Mouse (Mus musculus) gastrocnemius, postnatal 36 days (tissue): Measurements from ENCODE around the gene Anks1. TPM values are rescaled to one million over a fixed set of nuclear protein-coding genes. Genes with fewer than 3 reads are reported as not detected.
"Not testable (repeated sequence)": the region's sequence is repeated elsewhere in the genome, so short reads cannot be mapped to it uniquely, and the experiment has no call there.

Experiments used
- DNase-seq, 2 experiments: peaks; one replicate each; pipeline ENCODE4 v3.0.0; 2022
- intact Hi-C: fragments of 180-260 bp; cut with DNase I; formaldehyde crosslinking; loops from one replicate; pipeline ENCODE4 v1.15.1; 2025
- total RNA-seq, 2 experiments: library from RNA; stranded (reverse); gene quantifications; 2 replicates each; pipeline ENCODE4 v1.2.3; 2021

The Anks1 gene
- total RNA-seq, 2 experiments from 2014 or later: 7.8 to 13.0 TPM

DNA sequence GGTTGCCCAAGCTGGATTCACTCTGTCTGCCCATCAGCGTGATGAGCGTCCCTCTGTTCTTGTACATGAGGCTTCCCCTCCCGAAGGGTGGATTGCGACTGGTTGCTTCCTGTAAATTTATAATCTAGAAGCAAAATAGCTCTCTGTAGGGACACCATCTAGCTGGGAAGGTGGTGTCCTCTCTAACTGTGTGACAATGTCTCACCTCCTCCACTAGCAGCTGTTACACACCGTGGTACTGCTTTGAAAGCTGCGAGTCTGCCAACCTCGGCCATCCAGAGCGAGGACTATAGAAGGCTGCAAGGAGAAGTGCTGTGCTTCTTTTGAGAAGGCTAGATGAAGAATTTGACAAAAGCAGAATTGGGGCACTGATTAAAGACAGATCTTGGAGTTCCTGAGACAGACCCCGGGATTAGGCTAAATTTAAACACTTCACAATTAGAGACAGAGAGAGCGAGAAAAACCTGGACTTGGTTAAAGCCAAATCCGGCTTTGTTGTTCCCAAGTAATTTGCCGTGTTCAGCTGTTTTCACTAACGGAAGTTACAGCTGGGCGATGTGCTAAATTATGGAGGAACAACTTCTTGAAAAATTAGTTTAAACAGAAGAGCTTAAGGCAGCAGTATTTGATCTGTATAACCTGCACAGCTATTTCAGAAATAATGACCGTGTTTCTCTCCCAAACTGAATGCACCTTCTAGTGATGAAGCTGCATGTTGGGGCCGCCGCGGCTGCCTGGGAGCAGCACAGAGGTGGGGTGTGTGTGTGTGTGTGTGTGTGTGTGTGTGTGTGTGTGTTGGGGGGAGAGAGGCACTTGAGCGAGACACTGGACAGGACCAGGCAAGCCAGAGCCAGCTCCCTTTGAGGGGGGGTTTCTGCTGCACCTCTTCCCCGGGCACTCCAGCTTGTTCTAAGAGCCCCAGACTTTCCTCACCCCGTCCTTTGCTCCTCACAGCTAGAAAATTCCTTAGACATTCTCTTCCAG is 51.3 kb downstream of the Anks1 start:
- intact Hi-C loops: no loop called here

GRCm38 (mm10) chr17:27963120-27963519 is 54.0 kb downstream of the Anks1 start:
- intact Hi-C loops, DNase-seq: not testable (repeated sequence)

More for the DNA sequence above, 51.3 kb downstream of the Anks1 start:
- DNase-seq: no peak

DNA sequence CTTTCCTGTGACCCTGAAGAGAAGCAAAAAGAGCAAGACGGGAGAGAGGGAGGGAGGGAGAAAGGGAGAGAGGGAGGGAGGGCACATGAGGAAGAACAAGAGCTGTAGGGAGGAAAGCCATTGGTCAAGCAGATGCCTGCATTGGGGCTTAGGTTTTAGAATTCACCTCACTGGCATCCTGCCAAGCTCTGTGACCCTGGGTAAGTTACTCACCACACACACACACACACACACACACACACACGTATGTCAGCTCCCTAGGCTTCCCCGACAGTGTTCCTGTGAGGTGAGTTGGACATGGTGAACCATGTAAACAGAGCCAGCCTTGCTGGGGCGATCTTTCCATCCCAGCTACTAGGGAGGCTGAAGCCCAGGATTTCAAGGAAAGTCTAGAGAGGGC is 55.5 kb downstream of the Anks1 start:
- DNase-seq: no peak
- intact Hi-C loops: loop anchor here (5.0 kb wide), 1 partner anchor 52 kb away; no protein-coding TSS in a partner anchor

DNA sequence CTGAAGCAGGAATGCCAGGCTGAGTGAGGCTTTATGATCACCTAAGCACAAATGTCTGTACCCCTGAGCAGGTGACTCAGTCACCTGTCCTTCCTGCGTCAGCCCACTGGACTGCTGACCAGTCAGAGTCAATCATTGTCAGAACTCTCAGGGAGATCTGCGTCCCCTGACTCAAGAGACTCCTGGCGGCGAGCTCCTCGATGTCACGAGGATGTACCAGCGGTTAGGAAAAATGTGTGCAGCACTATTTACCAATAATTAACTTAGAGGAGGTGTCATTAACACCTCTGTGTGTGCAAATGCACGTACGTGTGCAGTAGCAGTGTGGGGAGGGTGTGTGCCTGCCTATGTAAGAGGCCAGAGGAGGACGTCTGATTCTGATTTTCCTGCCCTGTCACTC is 56.2 kb downstream of the Anks1 start:
- no peak for DNase-seq
- intact Hi-C loops: loop anchor here (5.0 kb wide), 1 partner anchor 53 kb away; no protein-coding TSS in a partner anchor

DNA sequence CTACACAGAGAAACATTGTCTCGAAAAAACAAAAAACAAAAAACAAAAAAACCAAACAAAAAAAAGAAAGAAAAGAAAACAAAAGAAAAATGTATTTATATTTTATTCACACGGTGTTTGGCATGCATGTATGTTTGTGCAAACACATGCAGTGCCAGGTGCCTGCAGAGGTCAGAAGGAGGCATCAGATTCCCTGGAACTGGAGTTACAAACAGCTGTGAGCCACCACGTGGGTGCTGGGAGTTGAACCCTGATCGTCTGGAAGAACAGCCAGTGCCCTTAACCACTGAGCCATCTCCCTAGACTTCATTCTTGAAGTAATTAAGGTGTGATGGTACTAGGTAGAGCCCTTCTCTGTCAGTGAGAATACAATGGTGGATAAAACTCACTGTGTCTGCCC is 57.0 kb downstream of the Anks1 start:
- DNase-seq: no peak
- intact Hi-C loops: loop anchor here (5.0 kb wide), 1 partner anchor 54 kb away; no protein-coding TSS in a partner anchor

DNA sequence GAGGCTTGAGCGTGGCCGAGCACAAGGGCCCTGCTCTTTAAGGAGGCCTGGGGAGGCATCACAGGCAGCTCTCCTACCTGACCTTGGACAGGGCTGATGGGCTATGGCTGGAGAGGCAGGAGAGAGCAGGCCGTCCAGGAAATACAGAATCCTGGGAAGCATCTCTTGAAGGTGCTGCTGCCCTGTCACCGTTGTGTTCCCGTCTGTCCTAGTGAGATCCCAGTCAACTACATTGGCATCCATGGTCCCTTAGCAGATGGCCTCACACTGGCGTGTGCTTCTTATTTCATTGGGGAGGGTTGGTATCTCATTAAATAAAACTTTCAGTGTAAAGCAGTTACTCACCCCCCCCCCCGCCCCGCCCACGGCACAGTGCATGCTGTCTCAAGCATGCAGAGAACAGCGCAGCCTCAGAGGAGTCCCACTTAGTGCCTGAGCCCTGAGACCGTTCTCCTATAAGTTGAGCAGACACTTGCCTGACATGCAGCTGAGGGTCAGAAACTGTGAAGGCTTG is 57.5 kb downstream of the Anks1 start:
- intact Hi-C loops: loop anchor here (5.0 kb wide), 1 partner anchor 54 kb away; no protein-coding TSS in a partner anchor

DNA sequence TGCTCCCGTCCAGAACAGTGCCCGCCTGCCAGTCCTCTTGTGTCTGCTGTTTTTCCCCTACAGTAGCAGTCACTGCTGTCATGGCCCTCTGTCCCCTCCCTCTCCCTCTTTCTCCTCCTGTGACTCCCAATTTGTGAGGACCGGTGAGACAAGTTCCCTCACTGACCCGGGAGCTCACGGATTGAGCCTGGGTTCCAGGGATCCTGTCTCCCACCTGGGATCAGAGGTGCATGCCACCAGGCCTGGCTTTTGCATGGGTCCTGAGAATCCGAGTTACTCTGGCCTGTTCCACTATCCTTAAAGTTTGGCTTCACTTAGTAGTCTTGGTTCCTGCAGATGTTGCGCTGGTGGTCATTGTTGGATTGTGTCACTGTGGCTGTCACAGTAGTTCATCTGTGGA is 58.4 kb downstream of the Anks1 start:
- no peak for DNase-seq
- intact Hi-C loops: loop anchor here (5.0 kb wide), 1 partner anchor 55 kb away; no protein-coding TSS in a partner anchor

More for the DNA sequence above, 57.5 kb downstream of the Anks1 start:
- DNase-seq: no peak

- intact Hi-C loops: loop anchor here (5.0 kb wide), 1 partner anchor 56 kb away; no protein-coding TSS in a partner anchor
- DNase-seq: peak in 1 of 2 experiments; percentile 37
These were observed 59.1 kb downstream of the Anks1 start for GRCm38 (mm10) chr17:27968033-27968750.

GRCm38 (mm10) chr17:27968903-27969302 is 59.8 kb downstream of the Anks1 start:
- DNase-seq: no peak
- intact Hi-C loops: loop anchor here (5.0 kb wide), 1 partner anchor 57 kb away; no protein-coding TSS in a partner anchor

DNA sequence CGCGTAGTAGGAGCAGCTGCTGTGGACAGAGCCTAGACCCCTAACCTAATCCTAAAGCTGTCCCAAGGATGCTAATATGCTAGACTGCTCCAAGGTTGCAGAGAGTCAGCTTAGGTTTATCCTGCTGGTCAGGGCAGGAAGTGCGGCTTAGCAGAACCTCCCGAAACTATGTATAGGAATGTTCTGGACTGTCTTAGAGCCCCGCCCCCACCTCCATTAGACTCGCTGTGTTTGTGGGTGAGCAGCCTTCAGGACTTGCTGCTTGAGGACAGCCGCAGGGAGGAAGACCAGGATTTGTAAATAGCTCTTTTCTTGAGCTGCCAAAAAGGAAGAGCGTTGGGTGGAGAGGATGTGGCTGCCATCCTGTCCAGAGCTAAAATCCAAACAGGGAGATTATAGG is 60.3 kb downstream of the Anks1 start:
- intact Hi-C loops: loop anchor here (5.0 kb wide), 1 partner anchor 57 kb away; no protein-coding TSS in a partner anchor

GRCm38 (mm10) chr17:27969896-27970295 is 60.8 kb downstream of the Anks1 start:
- no peak for DNase-seq
- intact Hi-C loops: loop anchor here (5.0 kb wide), 1 partner anchor 58 kb away; no protein-coding TSS in a partner anchor

More for the DNA sequence above, 60.3 kb downstream of the Anks1 start:
- DNase-seq: no peak

- intact Hi-C loops: no loop called here
- DNase-seq: no peak
These were observed 61.2 kb downstream of the Anks1 start for GRCm38 (mm10) chr17:27970305-27970704.

DNA sequence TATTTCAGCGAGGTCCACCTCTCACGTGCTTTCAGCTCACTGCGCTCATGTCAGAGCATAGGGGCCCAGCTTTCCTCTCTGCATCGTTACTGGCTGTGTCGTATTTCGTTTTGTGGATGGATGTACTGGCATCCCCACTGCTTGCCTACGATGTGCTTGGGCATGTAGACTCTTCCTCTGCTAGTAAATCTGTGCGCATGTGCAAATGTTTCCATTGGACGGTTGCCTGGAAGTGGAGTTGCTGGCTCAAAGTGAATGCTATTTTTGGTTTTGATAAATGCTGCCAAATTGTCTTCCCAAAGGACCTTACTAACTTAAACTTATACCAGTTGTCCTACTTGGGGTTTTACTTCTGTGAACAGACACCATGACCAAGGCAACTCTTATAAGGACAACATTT is 62.4 kb downstream of the Anks1 start:
- DNase-seq: peak; percentile 72 to 79
- intact Hi-C loops: no loop called here

DNA sequence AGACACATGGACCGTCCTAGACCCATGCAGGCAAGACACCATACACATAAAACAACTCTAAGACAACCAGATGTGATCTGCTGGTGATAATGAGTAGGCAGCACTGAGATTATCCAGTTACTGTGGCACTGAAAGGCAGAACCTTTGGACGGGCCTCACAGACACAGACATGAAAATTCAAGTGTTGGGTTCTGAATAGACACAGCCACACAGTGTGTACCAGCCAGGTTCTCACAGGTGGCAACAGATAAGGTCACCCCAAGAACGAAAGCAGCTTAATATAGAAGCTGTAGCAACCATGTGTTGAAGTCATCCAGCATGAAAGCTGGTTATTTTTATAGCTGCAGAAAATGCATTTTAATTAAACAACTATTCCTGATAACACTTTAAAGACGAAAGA is 64.2 kb downstream of the Anks1 start:
- intact Hi-C loops: no loop called here
- DNase-seq: no peak

- intact Hi-C loops: no loop called here
- no peak for DNase-seq
These were observed 67.2 kb downstream of the Anks1 start for GRCm38 (mm10) chr17:27976266-27976665.

- no peak for DNase-seq
- intact Hi-C loops: no loop called here
These were observed 68.0 kb downstream of the Anks1 start for GRCm38 (mm10) chr17:27977008-27977636.

- DNase-seq: no peak
- intact Hi-C loops: loop anchor here (5.0 kb wide), 1 partner anchor 68 kb away; no protein-coding TSS in a partner anchor
These were observed 71.4 kb downstream of the Anks1 start for GRCm38 (mm10) chr17:27980391-27980955.

DNA sequence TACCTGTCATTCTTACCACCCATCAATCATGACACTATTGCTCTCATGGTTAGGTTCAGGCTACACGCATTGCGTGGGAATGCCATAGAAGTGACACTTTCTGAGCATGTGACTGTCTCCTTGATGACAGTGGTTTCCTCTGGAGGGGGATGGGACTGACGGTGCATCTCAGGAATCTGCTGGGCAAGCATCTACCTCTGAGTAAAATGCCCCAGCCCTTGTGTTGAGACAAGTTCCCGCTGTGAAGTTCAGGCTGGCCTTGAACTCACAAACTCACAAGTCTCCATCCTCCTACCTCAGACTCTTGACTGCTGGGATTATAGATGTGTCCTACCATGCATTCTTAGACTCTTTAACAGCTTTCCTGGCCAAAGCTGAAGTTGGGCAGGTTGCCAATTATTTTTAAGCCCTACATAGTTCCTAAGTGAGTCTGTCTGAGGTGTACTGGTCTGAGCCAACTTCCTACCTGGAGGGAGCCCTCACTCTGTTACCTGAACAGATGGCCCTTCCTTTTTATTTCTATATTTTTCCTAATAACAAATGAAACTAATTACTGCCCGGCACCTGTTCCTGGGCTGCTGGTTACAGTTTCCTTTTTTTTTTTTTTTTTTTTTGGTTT is 72.5 kb downstream of the Anks1 start:
- intact Hi-C loops: loop anchor here (5.0 kb wide), 1 partner anchor 69 kb away; no protein-coding TSS in a partner anchor
- DNase-seq: no peak

DNA sequence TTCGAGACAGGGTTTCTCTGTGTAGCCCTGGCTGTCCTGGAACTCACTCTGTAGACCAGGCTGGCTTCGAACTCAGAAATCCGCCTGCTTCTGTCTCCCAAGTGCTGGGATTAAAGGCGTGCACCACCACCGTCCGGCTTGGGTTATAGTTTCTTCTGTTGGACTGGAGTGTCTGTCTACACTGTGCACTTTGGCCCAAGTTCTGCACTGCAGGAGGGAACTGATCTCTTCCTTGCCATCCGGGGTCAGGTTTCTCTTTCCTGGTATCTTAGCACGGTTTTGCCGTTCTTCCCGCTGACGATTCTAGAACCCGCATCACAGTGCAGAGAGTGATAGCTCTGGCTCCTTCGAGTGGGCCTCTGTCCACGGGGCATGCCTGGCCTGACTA is 73.0 kb downstream of the Anks1 start:
- intact Hi-C loops: loop anchor here (5.0 kb wide), 1 partner anchor 70 kb away; no protein-coding TSS in a partner anchor
- DNase-seq: not testable (repeated sequence)
